ENCODE assay signal across 15 mouse cellular contexts in genomic region chr7:126665269-126665668, GRCm38 (mm10). TPM values are rescaled to one million over a fixed set of nuclear protein-coding genes. Genes with fewer than 3 reads are reported as not detected.
DNase-seq lines count a peak whose midpoint lies in the region; TF ChIP-seq lines count a peak whose summit lies in the region.
"Had no signal": no experiment of that assay in that cellular context is flagged by ENCODE, and none has a peak within 500 bp of the region (broad histone marks: within the 10 kb centered on the region; RNA-seq: fewer than 3 reads in every experiment).

No protein-coding gene starts in this region.

- 92% methylated on average over 3 of the region's 3 CpGs for WGBS in heart, adult 2 months
- WGBS in heart, embryonic 10.5 days, result 89% methylated on average over 3 of the region's 3 CpGs

- peak in 1 of 2 experiments; percentile 36 for DNase-seq in heart, adult 2 months
- no peak for DNase-seq in heart, embryonic 10.5 days (ENCODE audit: low spot score)
- DNase-seq in left cerebral cortex, adult 2 months (ENCODE audit: extremely low spot score in 1 of 2, low spot score in 2 of 2), result no peak
- DNase-seq in left cerebral cortex, adult 18-20 months (ENCODE audit: low spot score in 2 of 2), result no peak
- DNase-seq in adrenal gland, postnatal 14 days, result peak; percentile 52
- peak; percentile 51 for DNase-seq in lung, postnatal 25 days (ENCODE audit: low spot score)
- DNase-seq in cerebellum, postnatal 36 days, result no peak
- DNase-seq: cerebellum, postnatal 14 days; right cerebral cortex, adult 18-20 months; thymus, postnatal 4 days had no signal

- H3K9ac ChIP-seq in heart, adult 2 months (ENCODE audit: low read depth, low read length), result no peak overlapping the region
- H3K9ac ChIP-seq: embryonic facial prominence, embryonic 12.5 days; hindbrain, embryonic 15.5 days; limb, embryonic 13.5 days; neural tube, embryonic 15.5 days had no signal

- no peaks in the 10 kb centered on the region for H3K9me3 ChIP-seq in heart, embryonic 10.5 days
- H3K9me3 ChIP-seq: embryonic facial prominence, embryonic 12.5 days; hindbrain, embryonic 15.5 days; limb, embryonic 13.5 days; neural tube, embryonic 15.5 days had no signal

- no peak overlapping the region for H3K27ac ChIP-seq in heart, adult 2 months
- no peak overlapping the region for H3K27ac ChIP-seq in heart, embryonic 10.5 days
- H3K27ac ChIP-seq in left cerebral cortex, adult 2 months, result no peak overlapping the region
- H3K27ac ChIP-seq: embryonic facial prominence, embryonic 12.5 days; hindbrain, embryonic 15.5 days; limb, embryonic 13.5 days; neural tube, embryonic 15.5 days had no signal

- H3K36me3 ChIP-seq in heart, adult 2 months (ENCODE audit: control insufficient read depth, insufficient read depth, low read length), result peaks cover 2% of the 10 kb centered on the region; the same call in 1 of the 2 replicates
- H3K36me3 ChIP-seq in heart, embryonic 10.5 days, result peaks cover 37% of the 10 kb centered on the region

- peak; percentile 67 for TF ChIP-seq CTCF in heart, adult 2 months (IDR thresholded peaks at IDR 0.05)
- TF ChIP-seq CTCF in left cerebral cortex, adult 2 months (IDR thresholded peaks at IDR 0.05), result peak; percentile 42

- H3K27me3 ChIP-seq in heart, adult 2 months (ENCODE audit: control insufficient read depth, insufficient read depth, low read length), result no peaks in the 10 kb centered on the region
- no peaks in the 10 kb centered on the region for H3K27me3 ChIP-seq in heart, embryonic 10.5 days (ENCODE audit: insufficient read depth, poor library complexity, severe bottlenecking)
- H3K27me3 ChIP-seq: embryonic facial prominence, embryonic 12.5 days; hindbrain, embryonic 15.5 days; limb, embryonic 13.5 days; neural tube, embryonic 15.5 days had no signal

- no peak for TF ChIP-seq EP300 in heart, adult 2 months (IDR thresholded peaks at IDR 0.05; ENCODE audit: insufficient read depth, low read depth, low read length)

- intact Hi-C loops in heart, adult 2 months (cut with DNase I), result loop anchor here (1.0 kb wide), 1 partner anchor 28 kb away; no protein-coding TSS in a partner anchor
- intact Hi-C loops in left cerebral cortex, adult 2 months (cut with DNase I), result no loop called here

- H3K79me2 ChIP-seq in heart, adult 2 months (replicated peaks; ENCODE audit: control insufficient read depth, insufficient read depth, low read length), result no peaks in the 10 kb centered on the region

- peaks cover 14% of the 10 kb centered on the region for H3K4me1 ChIP-seq in heart, adult 2 months (ENCODE audit: control insufficient read depth, insufficient read depth, low read length)
- no peaks in the 10 kb centered on the region for H3K4me1 ChIP-seq in heart, embryonic 10.5 days
- H3K4me1 ChIP-seq: embryonic facial prominence, embryonic 12.5 days; hindbrain, embryonic 15.5 days; limb, embryonic 13.5 days; neural tube, embryonic 15.5 days had no signal

- no peak overlapping the region for H3K4me3 ChIP-seq in heart, adult 2 months
- no peak overlapping the region for H3K4me3 ChIP-seq in heart, embryonic 10.5 days
- H3K4me3 ChIP-seq in left cerebral cortex, adult 2 months, result no peak overlapping the region
- H3K4me3 ChIP-seq: embryonic facial prominence, embryonic 12.5 days; hindbrain, embryonic 15.5 days; limb, embryonic 13.5 days; neural tube, embryonic 15.5 days had no signal

- no peak for TF ChIP-seq POLR2A in heart, adult 2 months (IDR thresholded peaks at IDR 0.05; ENCODE audit: insufficient read depth, low read depth, low read length)

RNA-seq across cellular contexts. Expression of gene Sult1a1, which starts 11.0 kb away (rescaled TPM):
- 10 to 100 TPM; 34.1 to 34.3 TPM for total RNA-seq in heart, adult 2 months (2021)
- polyA plus RNA-seq in heart, adult 2 months (2012; rRNA removed), result 53.6 and 56.6 TPM in 2 replicates
- polyA plus RNA-seq in heart, embryonic 10.5 days (2016; fragmentation: Nextera tagmentation; extraction: Ambion mirVana), result 0.34 and 0.94 TPM in 2 replicates
- 10 to 100 TPM; 10.8 to 13.6 TPM for total RNA-seq in left cerebral cortex, adult 2 months (2021)
- total RNA-seq in left cerebral cortex, adult 18-20 months (2021), result 10 to 100 TPM in 1 of 2 experiments, 1 to 10 TPM in 1; 8.1 to 12.9 TPM
- 81.6 and 83.8 TPM in 2 replicates for total RNA-seq in adrenal gland, postnatal 14 days (2021)
- total RNA-seq: megakaryocyte-erythroid progenitor cell, adult 5-6 weeks had no signal

RNA-seq across cellular contexts. Expression of gene Sgf29, which starts 16.2 kb away (rescaled TPM):
- 10 to 100 TPM; 21.6 to 23.4 TPM for total RNA-seq in heart, adult 2 months (2021)
- polyA plus RNA-seq in heart, adult 2 months (2012; rRNA removed), result 23.7 and 25.5 TPM in 2 replicates
- 36.6 and 44.3 TPM in 2 replicates for polyA plus RNA-seq in heart, embryonic 10.5 days (2016; fragmentation: Nextera tagmentation; extraction: Ambion mirVana)
- total RNA-seq in left cerebral cortex, adult 2 months (2021), result 10 to 100 TPM; 30.2 to 33.5 TPM
- 10 to 100 TPM; 30.5 to 32.9 TPM for total RNA-seq in left cerebral cortex, adult 18-20 months (2021)
- total RNA-seq in adrenal gland, postnatal 14 days (2021), result 38.3 and 48.0 TPM in 2 replicates

RNA-seq across cellular contexts. Expression of gene Bola2, which starts 29.9 kb away (rescaled TPM):
- total RNA-seq in heart, adult 2 months (2021), result 10 to 100 TPM; 49.7 to 63.7 TPM
- polyA plus RNA-seq in heart, adult 2 months (2012; rRNA removed), result 25.9 and 29.1 TPM in 2 replicates
- 135 and 159 TPM in 2 replicates for polyA plus RNA-seq in heart, embryonic 10.5 days (2016; fragmentation: Nextera tagmentation; extraction: Ambion mirVana)
- 100 to 1,000 TPM; 100 to 106 TPM for total RNA-seq in left cerebral cortex, adult 2 months (2021)
- total RNA-seq in left cerebral cortex, adult 18-20 months (2021), result 10 to 100 TPM; 90.5 to 94.8 TPM
- total RNA-seq in adrenal gland, postnatal 14 days (2021), result 74.9 and 82.9 TPM in 2 replicates

RNA-seq across cellular contexts. Expression of gene Slx1b, which starts 30.3 kb away (rescaled TPM):
- total RNA-seq in heart, adult 2 months (2021), result 1 to 10 TPM; 3.6 to 3.9 TPM
- 7.8 and 10.3 TPM in 2 replicates for polyA plus RNA-seq in heart, adult 2 months (2012; rRNA removed)
- 6.9 and 8.8 TPM in 2 replicates for polyA plus RNA-seq in heart, embryonic 10.5 days (2016; fragmentation: Nextera tagmentation; extraction: Ambion mirVana)
- total RNA-seq in left cerebral cortex, adult 2 months (2021), result 10 to 100 TPM; 17.9 to 21.1 TPM
- total RNA-seq in left cerebral cortex, adult 18-20 months (2021), result 10 to 100 TPM; 14.5 to 15.1 TPM
- 10.7 and 18.6 TPM in 2 replicates for total RNA-seq in adrenal gland, postnatal 14 days (2021)

RNA-seq across cellular contexts. Expression of gene Nupr1, which starts 34.6 kb away (rescaled TPM):
- 1 to 10 TPM; 4.8 to 6.5 TPM for total RNA-seq in heart, adult 2 months (2021)
- polyA plus RNA-seq in heart, adult 2 months (2012; rRNA removed), result 10.5 and 13.9 TPM in 2 replicates
- polyA plus RNA-seq in heart, embryonic 10.5 days (2016; fragmentation: Nextera tagmentation; extraction: Ambion mirVana), result 0.75 and 1.2 TPM in 2 replicates
- 10 to 100 TPM; 17.6 to 21.0 TPM for total RNA-seq in left cerebral cortex, adult 2 months (2021)
- 10 to 100 TPM; 20.3 to 22.6 TPM for total RNA-seq in left cerebral cortex, adult 18-20 months (2021)
- total RNA-seq in adrenal gland, postnatal 14 days (2021), result 16.2 and 21.5 TPM in 2 replicates

Comparison
In these comparisons a context has a peak if more than half of its experiments do, and no peak if none do; other contexts are left out.
1. DNase-seq: peak in adrenal gland, postnatal 14 days (single experiment) and lung, postnatal 25 days (single experiment); none in heart, embryonic 10.5 days (single experiment), left cerebral cortex, adult 2 months (0 of 2), left cerebral cortex, adult 18-20 months (0 of 2) and cerebellum, postnatal 36 days (0 of 2).